Mouse (Mus musculus): Measurements from ENCODE around the gene Hist2h3c2.
A peak's percentile ranks its signal among the peaks of the same experiment; 100 is the strongest.

- TF ChIP-seq GABPA (IDR thresholded peaks at IDR 0.05; ENCODE audit: low read depth, low read length) (no peak), EP300 (IDR thresholded peaks at IDR 0.05; ENCODE audit: low read depth in 1 of 2, low read length in 2 of 2) (no peak), RAD21 (IDR thresholded peaks at IDR 0.05; ENCODE audit: low read depth, low read length) (no peak), POLR2A (IDR thresholded peaks at IDR 0.05; ENCODE audit: control insufficient read depth in 1 of 2, insufficient read depth in 1 of 2, low read depth in 1 of 2, low read length in 2 of 2, poor library complexity in 1 of 2) (no peak), TBP (IDR thresholded peaks at IDR 0.05; ENCODE audit: low read depth, low read length) (no peak), CTCF (IDR thresholded peaks at IDR 0.05 in 2 of 3, conservative IDR thresholded peaks at IDR 0.05 in 1 of 3; ENCODE audit: control insufficient read depth in 1 of 3, insufficient read depth in 1 of 3, low read depth in 2 of 3, low read length in 3 of 3, poor library complexity in 1 of 3, severe bottlenecking in 1 of 3) (0 out of 6 replicates have a peak, but pooled peaks of 1 of the 3 experiments have one; percentile 8), ETS1 (IDR thresholded peaks at IDR 0.05; ENCODE audit: low read depth, low read length) (no peak), ZNF384 (IDR thresholded peaks at IDR 0.05; ENCODE audit: low read depth, low read length) (no peak), ELF1 (IDR thresholded peaks at IDR 0.05; ENCODE audit: low read depth, low read length) (no peak), MAFK (IDR thresholded peaks at IDR 0.05; ENCODE audit: borderline replicate concordance, low read depth, low read length) (no peak), USF2 (IDR thresholded peaks at IDR 0.05; ENCODE audit: borderline replicate concordance in 1 of 2, insufficient read depth in 1 of 2, low read depth in 1 of 2, low read length in 2 of 2) (no peak)
Observed at GRCm38 (mm10) chr3:96262216-96262875, 23.4 kb upstream of the Hist2h3c2 start.

All from MEL (cell line).